Mouse (Mus musculus) heart, adult 2 months (tissue): ENCODE data around the gene Rsph14.

Experiments used
- EP300 ChIP-seq: fragments of 200-500 bp; IDR thresholded peaks from 2 replicates; pipeline ENCODE4 v1.6.1; 2011; ENCODE audit warnings: low read depth, low read length, control low read depth; ENCODE audit not compliant: insufficient read depth
- POLR2A ChIP-seq: fragments of 200-500 bp; IDR thresholded peaks from 2 replicates; pipeline ENCODE4 v1.6.1; 2011; ENCODE audit warnings: mild to moderate bottlenecking, low read depth, low read length, control low read depth; ENCODE audit not compliant: insufficient read depth

GRCm38 (mm10) chr10:74940795-74941194 lies 91.6 kb downstream of the Rsph14 start:
- no peak for TF ChIP-seq POLR2A
- TF ChIP-seq EP300, result no peak
